Mouse (Mus musculus) R1 (cell line): Measurements from ENCODE around the gene Sh3bp5l.
"Not testable (repeated sequence)": the region's sequence is repeated elsewhere in the genome, so short reads cannot be mapped to it uniquely, and the experiment has no call there.

ENCODE experiments used
- DNase-seq: peaks from one replicate; pipeline ENCODE4 v3.0.0-alpha.2; 2018; ENCODE audit warnings: low read depth, low spot score

Sh3bp5l gene

DNA sequence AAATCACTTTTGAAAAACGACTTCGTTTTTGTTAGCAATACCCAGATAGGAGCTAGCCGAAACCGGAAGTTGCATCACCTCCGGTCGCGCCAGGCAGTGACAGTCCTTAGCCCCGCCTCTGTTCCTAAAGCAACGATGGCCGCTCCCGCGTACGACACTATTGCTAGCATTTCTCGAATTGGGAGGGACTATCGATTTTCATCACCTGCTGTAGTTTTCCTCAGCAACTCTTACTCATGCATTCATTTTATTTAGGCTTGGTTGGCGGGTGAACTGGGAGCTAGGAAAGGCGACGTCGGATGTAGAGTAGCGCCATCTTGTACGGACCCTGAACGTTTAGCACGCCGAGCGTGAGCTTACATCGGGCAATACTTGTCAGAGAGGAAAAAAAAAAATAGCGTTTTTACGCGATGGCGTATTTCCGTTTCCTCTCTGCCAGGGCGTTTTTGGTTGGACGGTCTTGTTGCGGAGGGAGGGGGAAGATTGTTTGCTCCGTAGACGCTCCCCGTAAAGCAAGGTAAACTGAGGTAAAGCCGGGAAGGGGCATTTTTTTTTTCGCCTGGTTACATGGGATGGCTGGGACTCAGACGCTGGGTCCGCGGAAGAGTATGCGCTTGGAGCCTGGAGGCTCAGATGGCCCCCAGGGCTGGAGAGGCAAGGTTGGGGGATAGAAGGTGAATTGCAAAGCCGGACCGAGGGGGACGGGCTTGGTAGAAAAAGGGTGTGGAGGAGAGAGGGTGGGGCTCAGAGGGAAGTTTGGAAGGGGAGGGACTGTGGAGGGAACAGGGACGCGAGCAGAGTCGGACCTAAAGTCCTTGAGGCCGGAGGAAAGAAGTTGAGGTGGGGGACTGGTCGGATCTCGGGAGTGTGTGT lies at the start of gene Sh3bp5l, which contains the start of gene Zfp672:
Gene Sh3bp5l, plus strand, starts transcription at position 449 of the 873 bp plus-strand sequence.
Gene Zfp672, minus strand, starts transcription at position 64 of the 873 bp plus-strand sequence.
- DNase-seq, result peak; percentile 98

DNA sequence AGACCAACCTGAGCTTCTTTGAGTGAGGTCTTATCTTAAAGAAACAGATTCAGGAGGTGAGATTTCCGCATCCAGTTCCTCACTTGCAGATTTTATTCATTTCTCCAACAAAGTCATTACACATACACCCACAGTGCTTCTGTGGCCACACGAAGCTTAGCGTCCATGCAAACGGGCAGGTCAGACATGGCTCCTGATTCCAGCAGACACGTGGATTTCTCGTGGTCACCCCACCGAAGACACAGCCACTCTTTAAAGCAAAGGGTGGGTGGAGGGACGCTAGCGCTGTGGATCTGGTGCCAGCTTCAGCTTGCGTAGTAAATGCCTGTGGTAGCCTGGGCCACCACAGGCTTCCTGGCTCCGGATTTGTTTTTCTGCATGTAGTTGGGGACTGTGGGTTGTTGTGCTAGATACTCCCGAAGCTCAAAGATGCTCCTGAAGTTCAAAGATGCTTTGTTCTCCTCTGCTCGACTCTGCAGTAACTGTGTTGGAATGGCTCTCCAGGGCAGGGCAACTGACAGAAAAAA lies 48.5 kb upstream of the Sh3bp5l start:
- DNase-seq, result no peak

DNA sequence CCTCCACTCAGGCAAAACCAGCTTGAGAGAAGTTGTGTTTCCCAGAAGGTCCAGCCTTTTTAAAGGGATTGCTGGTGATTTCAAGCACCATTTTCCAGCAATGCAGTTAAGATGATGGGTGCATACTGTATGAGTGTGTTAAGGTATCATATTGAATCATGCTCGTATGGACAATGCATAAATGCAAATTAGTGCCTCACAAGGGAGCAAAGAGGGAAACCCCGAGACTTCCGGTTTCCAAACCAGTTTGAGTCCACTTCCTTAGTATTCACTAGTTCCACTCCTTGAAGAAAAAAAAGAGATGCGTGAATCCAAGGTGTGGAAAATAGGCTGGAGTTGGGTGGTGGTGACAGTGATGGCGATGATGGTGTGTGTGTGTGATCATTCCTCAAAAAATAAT lies 48.0 kb upstream of the Sh3bp5l start:
- no peak for DNase-seq

DNA sequence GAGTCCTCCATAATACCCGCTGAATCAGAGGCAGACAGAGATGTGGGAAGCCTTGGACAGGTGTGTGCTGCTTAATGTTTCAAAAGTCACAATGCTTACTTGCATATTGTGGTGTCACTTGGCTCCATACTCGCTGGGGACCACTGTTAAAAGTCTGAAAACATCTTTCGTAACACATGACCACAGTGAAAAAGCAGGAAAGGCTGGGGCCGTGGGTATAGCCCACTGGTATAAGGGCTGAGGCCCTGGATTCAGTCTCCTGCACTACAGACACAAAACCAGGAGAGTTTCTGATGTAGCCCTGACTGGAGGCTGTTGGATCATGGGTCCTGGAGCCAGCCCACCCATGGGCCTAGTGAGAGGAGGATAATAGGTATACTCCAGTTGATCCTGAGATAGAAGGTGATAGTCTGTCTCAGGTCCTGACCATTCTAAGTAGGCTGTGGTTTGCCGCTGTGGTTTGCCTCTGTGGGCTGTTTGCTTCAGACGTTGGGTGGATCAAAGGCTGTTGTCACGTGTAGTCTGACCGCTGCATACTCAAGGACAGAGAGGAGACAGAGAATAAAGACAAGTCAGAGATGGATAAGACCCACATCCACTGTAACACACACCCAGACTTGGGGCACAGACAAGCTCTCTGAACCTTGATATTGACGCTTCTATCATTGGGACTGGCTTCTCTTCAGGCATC lies 40.4 kb upstream of the Sh3bp5l start:
- no peak for DNase-seq

GRCm38 (mm10) chr11:58290812-58291211 lies 39.7 kb upstream of the Sh3bp5l start:
- no peak for DNase-seq

DNA sequence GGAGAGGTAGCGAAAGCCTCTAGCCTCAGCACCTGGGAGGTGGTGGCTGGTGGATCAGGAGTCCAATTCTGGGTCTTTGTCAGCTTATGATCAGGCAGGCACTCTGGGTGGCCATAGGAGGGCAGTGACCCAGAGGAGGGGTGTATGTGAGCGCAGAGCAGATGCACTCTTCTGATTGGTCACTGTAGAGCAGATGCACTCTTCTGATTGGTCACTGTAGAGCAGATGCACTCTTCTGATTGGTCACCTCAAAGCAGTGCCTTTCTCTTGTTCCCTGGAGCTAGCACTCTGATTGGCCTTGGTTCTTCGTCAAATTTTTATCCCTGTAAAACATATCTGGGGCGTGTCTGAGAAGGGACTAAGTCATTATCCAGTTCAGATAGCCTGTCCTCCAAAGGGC lies 37.7 kb upstream of the Sh3bp5l start:
- DNase-seq, result peak; percentile 38

GRCm38 (mm10) chr11:58297396-58297795 lies 33.1 kb upstream of the Sh3bp5l start:
- DNase-seq, result no peak

- DNase-seq, result peak; percentile 81
Measured at GRCm38 (mm10) chr11:58301057-58301456, 29.5 kb upstream of the Sh3bp5l start.

DNA sequence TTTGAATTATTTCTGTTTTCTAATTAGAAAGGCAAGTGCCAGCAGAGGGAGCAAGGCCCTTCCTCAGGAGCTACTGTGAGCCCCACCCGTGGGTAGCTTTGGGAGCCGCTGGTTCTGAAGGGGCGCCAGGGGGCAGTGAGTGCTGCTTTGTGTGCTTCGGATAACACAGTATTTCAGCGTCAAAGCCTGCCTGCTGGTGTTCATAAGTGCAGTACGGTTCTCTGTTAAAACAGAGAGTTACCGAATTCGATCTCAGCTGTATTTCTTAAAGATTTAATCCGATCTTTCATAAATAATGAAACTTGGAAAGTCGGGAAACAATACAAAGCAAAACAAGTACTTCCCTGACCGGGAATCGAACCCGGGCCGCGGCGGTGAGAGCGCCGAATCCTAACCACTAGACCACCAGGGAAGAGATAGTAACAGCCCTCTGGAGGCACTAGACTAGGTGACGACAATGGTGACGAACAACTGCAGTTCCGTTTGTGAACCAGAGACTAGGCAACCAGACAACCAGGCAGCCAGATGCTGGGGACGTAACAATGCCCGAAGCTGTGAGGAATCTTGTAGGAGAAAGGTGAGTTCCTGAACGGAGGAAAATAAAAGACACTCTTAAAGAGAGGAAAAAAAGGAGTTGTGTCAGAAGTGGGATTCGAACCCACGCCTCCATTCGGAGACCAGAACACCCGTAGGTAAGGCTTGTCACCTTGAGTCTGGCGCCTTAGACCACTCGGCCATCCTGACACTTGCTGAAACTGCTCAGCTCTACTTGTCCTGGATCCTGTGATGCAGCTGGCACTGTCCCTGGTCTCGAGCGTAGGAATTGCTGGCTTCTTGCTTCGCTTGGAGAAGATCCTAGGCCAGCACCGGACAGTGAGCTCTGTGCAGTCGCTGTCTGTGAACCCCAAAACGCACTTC lies 28.4 kb upstream of the Sh3bp5l start:
- DNase-seq, result peak; percentile 96

GRCm38 (mm10) chr11:58302774-58303445 lies 27.6 kb upstream of the Sh3bp5l start:
- DNase-seq, result no peak

DNA sequence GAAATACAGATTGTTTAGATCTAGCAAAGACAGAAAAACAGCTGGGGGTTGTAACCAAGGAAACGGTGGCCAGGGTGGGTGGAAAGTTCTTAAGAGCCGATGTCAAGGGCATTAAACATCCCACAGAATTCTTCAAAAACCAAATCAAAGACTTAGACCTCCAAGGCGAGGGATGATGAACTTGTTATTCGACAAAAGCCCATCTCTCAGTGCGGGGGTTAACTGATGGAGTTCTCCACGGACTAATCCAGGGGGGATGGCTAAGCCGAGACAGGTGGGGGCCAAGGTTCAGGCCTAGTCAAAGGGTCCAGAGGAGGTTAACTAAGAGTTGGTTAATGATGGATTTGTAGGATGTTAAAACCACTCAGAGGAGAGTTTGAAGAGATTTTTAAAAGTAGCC lies 26.9 kb upstream of the Sh3bp5l start:
- no peak for DNase-seq

DNA sequence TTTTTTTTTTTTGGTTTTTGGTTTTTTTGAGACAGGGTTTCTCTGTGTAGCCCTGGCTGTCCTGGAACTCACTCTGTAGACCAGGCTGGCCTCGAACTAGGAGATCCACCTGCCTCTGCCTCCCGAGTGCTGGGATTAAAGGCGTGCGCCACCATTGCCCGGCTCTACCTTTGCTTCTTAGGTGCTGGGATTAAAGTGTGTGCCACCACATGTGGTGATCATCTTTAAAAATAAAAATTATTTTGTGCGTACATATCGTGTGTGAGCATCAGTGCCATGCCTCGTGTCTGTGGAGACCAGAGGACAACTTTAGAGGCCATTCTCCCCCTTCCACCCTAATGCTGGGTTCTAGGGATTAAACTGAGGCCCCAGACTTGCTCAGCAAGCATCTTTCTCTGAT lies 25.2 kb upstream of the Sh3bp5l start:
- not testable (repeated sequence) for DNase-seq

- DNase-seq, result peak; percentile 96
Measured at GRCm38 (mm10) chr11:58306860-58307308, 23.6 kb upstream of the Sh3bp5l start, which contains the start of gene Zfp692. Gene Zfp692 (plus strand): TSS chr11:58307069.

DNA sequence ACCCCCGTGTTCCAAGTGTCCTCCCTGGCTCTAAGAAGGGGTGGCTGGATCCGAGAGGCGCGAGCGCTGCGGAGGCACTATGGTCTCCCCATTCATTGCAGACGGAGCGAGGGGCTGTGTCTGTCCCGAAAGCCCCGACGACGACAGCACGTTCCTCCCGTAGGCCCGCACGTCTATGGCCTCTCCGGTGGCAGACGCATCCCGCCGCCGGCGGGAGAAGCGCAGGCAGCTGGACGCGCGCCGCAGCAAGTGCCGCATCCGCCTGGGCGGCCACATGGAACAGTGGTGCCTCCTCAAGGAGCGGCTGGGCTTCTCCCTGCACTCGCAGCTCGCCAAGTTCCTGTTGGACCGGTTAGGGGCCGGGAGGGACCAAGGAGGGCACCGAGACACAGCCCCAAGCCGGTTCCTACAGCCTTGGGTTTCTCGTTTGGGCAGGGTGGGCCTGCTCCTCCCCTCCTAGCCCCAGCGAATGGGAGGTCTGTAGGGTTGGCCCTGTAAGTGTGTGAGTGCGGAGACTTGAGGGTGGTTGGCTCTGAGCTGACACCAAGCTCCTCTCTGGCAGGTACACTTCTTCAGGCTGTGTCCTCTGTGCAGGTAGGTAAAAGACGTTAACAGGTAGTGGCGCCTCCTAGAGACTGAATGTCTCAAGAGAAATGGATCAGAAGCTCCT lies 23.0 kb upstream of the Sh3bp5l start:
- DNase-seq, result peak; percentile 91

DNA sequence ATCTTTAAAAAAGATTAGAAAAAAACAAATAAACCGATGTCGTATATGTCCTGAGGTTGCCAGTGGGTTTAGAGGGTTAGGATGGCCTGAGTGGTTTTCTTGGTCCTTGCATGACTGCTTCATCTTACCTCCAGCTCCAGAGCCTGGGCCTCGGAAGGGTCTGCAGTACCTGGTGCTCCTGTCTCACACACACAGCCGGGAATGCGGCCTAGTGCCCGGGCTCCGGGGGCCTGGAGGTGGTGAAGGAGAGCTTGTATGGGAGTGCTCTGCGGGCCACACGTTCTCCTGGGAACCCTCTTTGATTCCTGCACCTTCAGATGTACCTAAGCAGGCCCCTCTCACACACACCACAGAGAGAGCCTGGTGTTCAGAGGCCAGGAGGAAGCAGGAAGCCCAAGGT lies 21.9 kb upstream of the Sh3bp5l start:
- DNase-seq, result no peak

GRCm38 (mm10) chr11:58314069-58314468 lies 16.5 kb upstream of the Sh3bp5l start:
- DNase-seq, result no peak

- no peak for DNase-seq
Measured at GRCm38 (mm10) chr11:58315536-58316168, 14.9 kb upstream of the Sh3bp5l start.

DNA sequence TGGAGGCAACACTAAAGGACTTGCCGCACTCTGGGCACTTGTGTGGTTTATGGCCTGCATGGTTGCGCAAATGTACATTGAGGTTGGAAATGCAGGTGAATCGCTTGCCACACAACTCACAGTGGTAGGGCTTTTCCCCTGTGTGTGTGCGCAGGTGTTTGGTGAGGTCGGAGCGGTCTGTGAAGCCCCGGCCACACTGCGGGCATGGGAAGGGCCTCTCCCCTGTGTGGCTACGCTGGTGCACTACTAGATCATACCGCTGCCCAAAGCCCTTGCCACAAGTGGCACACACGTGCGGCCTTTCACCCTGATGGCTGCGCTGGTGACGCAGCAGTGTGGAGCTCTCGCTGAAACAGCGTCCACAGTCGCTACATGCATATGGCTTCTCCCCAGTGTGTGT lies 14.2 kb upstream of the Sh3bp5l start:
- peak; percentile 44 for DNase-seq

DNA sequence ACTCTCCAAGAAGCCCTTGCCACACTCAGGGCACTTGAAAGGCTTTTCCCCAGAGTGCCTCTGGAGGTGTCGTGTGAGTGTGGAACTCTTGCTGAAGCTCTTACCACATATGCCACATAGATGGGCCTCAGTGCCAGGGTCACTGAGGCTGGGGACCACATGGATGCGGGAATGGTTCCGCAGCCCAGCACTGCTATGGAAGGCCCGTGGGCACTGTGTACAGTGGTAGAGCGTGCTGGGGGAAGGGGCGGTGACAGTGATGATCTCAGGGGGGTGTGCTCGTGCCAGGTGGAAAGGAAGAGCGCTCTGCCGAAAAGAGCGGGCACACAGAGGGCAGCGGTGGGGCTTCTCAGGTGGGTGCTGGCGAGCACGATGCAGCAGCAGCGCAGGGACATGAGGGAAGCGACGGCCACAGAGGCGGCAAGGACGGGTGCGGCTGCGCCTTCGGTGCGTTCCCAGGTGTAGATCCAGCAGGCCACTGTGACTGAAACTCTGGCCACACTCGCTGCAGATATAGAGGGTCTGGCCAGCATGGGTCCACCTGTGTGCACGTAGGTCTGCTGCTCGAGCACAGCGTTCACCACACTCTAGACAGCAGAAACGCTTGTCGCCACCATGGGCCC lies 13.6 kb upstream of the Sh3bp5l start:
- DNase-seq, result no peak
